Mouse (Mus musculus) liver, embryonic 13.5 days (tissue): ENCODE measurements around the gene Nav2. TPM values are rescaled to one million over a fixed set of nuclear protein-coding genes. Genes with fewer than 3 reads are reported as not detected.

Source experiments
- ATAC-seq: fragments of 200-750 bp; cut with Nextera tagmentation; 2 replicates; pipeline ENCODE4 v1.8.0; 2017; ENCODE audit warnings: low read depth, mild to moderate bottlenecking, moderate number of reproducible peaks, moderate library complexity
- DNase-seq: peaks from one replicate; pipeline ENCODE4 v3.0.0; 2022
- H3K27ac ChIP-seq: fragments of 300-500 bp; sonication (generic); 2 replicates; pipeline ENCODE4 v1.5.1; 2015; ENCODE audit warnings: moderate library complexity, mild to moderate bottlenecking, inconsistent platforms
- H3K27me3 ChIP-seq: fragments of 300-500 bp; sonication (generic); 2 replicates; pipeline ENCODE4 v1.6.1; 2015; ENCODE audit warnings: mild to moderate bottlenecking, inconsistent platforms
- H3K36me3 ChIP-seq: fragments of 300-500 bp; sonication (generic); 2 replicates; pipeline ENCODE4 v1.6.1; 2015; ENCODE audit warnings: mild to moderate bottlenecking, inconsistent platforms
- H3K4me1 ChIP-seq: fragments of 300-500 bp; sonication (generic); replicated peaks from 2 replicates; pipeline ENCODE4 v1.6.1; 2015; ENCODE audit warnings: inconsistent platforms
- H3K4me2 ChIP-seq: fragments of 300-500 bp; sonication (generic); 2 replicates; pipeline ENCODE4 v1.6.1; 2015; ENCODE audit warnings: inconsistent platforms, mild to moderate bottlenecking, moderate library complexity
- H3K4me3 ChIP-seq: fragments of 300-500 bp; sonication (generic); replicated peaks from 2 replicates; pipeline ENCODE4 v1.5.1; 2015; ENCODE audit warnings: mild to moderate bottlenecking, inconsistent platforms
- H3K9ac ChIP-seq: fragments of 300-500 bp; sonication (generic); 2 replicates; pipeline ENCODE4 v1.6.1; 2015; ENCODE audit warnings: mild to moderate bottlenecking, inconsistent platforms
- H3K9me3 ChIP-seq: fragments of 300-500 bp; sonication (generic); replicated peaks from 2 replicates; pipeline ENCODE4 v1.6.1; 2016; ENCODE audit warnings: inconsistent platforms
- WGBS: fragments of 180-500 bp; shearing (Covaris S2); methylation state at CpG from one replicate; pipeline ENCODE4 v1.1.7; 2015; ENCODE audit not compliant: insufficient replicate concordance; 5-methylcytosine and 5-hydroxymethylcytosine counted together
- polyA plus RNA-seq: library from polyadenylated mRNA; unstranded; fragments of >200 nt; fragmentation: Nextera tagmentation; extraction: Ambion mirVana; gene quantifications from 2 replicates; pipeline ENCODE4 v1.2.1, GENCODE M21; 2015

Gene Nav2
- polyA plus RNA-seq, 1 experiment from 2014 or later: 1.8 TPM

DNA sequence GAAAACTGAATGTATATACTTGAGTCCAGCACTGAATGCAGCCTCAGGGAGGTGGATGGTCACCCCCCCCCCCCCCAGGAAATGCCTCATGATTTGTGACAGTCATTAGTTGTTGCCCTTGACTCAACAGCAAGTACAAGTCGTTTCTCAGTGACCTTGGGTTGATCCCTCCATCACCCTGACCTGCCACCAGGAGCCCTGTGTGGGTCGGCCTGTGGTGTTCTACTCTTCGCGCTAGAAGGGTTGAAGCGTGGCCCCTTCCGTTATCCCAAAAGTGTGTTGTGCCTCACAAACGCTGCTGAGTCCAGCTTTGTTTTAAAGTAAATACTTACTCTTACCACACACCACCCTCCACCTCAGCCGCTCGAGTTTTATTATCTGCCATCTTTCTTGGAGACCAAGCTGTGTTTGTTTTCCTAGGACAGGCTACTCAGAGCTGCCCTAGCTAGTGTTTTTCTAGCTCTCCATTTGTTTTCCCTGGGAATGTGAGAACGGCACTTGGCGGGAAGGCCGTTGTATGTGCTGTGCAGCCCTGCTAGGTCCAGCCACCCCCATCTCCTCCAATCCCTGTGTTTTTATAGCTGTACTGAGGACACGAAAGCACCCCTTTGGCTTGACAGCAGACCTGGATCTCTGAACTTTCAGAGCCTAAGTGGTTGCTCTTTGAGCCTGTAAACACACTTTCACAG lies 659.0 kb downstream of the Nav2 start:
- DNase-seq (no peak), ATAC-seq (no peak)
- Histone ChIP-seq H3K4me1 (no peaks in the 10 kb centered on the region), H3K27me3 (no peaks in the 10 kb centered on the region), H3K9ac (no peak overlapping the region), H3K9me3 (no peaks in the 10 kb centered on the region), H3K36me3 (peaks cover 11% of the 10 kb centered on the region; the same call in 1 of the 2 replicates), H3K4me2 (no peak overlapping the region), H3K27ac (no peak overlapping the region), H3K4me3 (no peak overlapping the region)
- WGBS: 70% methylated on average over 13 of the region's 13 CpGs

- no peak for DNase-seq
- H3K27me3 ChIP-seq: no peaks in the 10 kb centered on the region
- WGBS: 78% methylated on average over 7 of the region's 7 CpGs
- H3K27ac ChIP-seq: no peak overlapping the region
- H3K36me3 ChIP-seq: peaks cover 10% of the 10 kb centered on the region; the same call in 1 of the 2 replicates
- H3K4me3 ChIP-seq: no peak overlapping the region
- H3K4me1 ChIP-seq: no peaks in the 10 kb centered on the region
- H3K9me3 ChIP-seq: no peaks in the 10 kb centered on the region
- no peak overlapping the region for H3K4me2 ChIP-seq
- H3K9ac ChIP-seq: no peak overlapping the region
- ATAC-seq: no peak
Measured at GRCm38 (mm10) chr7:49569646-49570045, 661.1 kb downstream of the Nav2 start.

DNA sequence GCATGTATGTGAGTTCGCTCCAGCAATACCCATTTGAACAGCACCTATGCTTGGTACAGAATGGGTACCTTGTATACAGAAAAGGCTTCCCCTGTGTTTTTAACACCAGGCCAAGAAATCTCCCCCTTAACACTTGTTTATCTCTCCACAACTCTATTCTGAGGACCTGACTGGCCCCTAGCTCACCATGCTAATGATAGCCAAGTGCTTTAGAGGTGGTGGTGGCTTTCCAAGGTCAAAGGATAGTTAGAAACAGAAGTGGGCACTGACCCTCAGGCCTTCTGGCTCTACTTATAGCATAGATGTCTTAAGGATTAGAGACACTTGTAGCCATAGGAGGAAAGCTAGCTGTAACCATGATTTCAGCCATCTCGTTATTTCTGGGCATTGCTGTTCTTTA lies 663.1 kb downstream of the Nav2 start:
- Histone ChIP-seq H3K27ac (no peak overlapping the region), H3K27me3 (no peaks in the 10 kb centered on the region), H3K9me3 (no peaks in the 10 kb centered on the region), H3K36me3 (peaks cover 13% of the 10 kb centered on the region), H3K4me1 (no peaks in the 10 kb centered on the region), H3K4me3 (no peak overlapping the region), H3K9ac (no peak overlapping the region), H3K4me2 (no peak overlapping the region)
- no peak for ATAC-seq
- 77% methylated on average over 2 of the region's 2 CpGs for WGBS
- no peak for DNase-seq

- Histone ChIP-seq H3K9me3 (no peaks in the 10 kb centered on the region), H3K4me1 (no peaks in the 10 kb centered on the region), H3K4me2 (no peak overlapping the region), H3K27me3 (no peaks in the 10 kb centered on the region), H3K36me3 (peaks cover 22% of the 10 kb centered on the region), H3K4me3 (no peak overlapping the region), H3K9ac (no peak overlapping the region), H3K27ac (no peak overlapping the region)
- DNase-seq: no peak
- WGBS: 83% methylated on average over 9 of the region's 9 CpGs
- ATAC-seq: no peak
Measured at GRCm38 (mm10) chr7:49575226-49575625, 666.7 kb downstream of the Nav2 start.

DNA sequence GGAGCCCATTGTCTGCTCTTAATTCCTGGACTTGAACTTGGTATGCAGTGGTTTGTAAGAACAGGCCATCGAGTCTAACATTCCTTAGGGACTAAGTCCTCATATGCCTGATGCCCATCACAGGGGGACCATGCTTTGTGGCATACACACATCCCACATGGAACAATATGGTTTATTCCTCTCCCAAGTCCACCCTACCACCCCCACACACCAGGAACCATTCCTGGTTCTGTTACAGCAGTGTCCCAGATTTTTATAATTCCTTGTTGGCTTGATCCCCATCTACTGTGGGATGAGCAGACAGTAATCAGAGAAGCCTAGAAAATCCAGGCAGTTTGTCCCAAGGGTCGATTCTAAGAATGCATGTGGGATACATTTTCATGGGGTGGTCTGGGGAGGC lies 668.6 kb downstream of the Nav2 start:
- no peak for DNase-seq
- H3K9ac ChIP-seq: no peak overlapping the region
- no peaks in the 10 kb centered on the region for H3K9me3 ChIP-seq
- H3K4me1 ChIP-seq: no peaks in the 10 kb centered on the region
- no peak overlapping the region for H3K4me2 ChIP-seq
- H3K27me3 ChIP-seq: no peaks in the 10 kb centered on the region
- H3K36me3 ChIP-seq: peaks cover 24% of the 10 kb centered on the region
- no peak overlapping the region for H3K4me3 ChIP-seq
- WGBS: 39% methylated on average over 2 of the region's 2 CpGs
- no peak overlapping the region for H3K27ac ChIP-seq
- ATAC-seq: no peak

GRCm38 (mm10) chr7:49581951-49582350 lies 673.4 kb downstream of the Nav2 start:
- no peak for ATAC-seq
- WGBS: 68% methylated on average over 2 of the region's 2 CpGs
- DNase-seq: no peak
- H3K4me2 ChIP-seq: no peak overlapping the region
- peaks cover 34% of the 10 kb centered on the region for H3K36me3 ChIP-seq
- H3K27ac ChIP-seq: no peak overlapping the region
- no peaks in the 10 kb centered on the region for H3K9me3 ChIP-seq
- no peak overlapping the region for H3K4me3 ChIP-seq
- H3K4me1 ChIP-seq: no peaks in the 10 kb centered on the region
- H3K27me3 ChIP-seq: no peaks in the 10 kb centered on the region
- no peak overlapping the region for H3K9ac ChIP-seq

- no peak for ATAC-seq
- peaks cover 38% of the 10 kb centered on the region for H3K36me3 ChIP-seq
- H3K4me1 ChIP-seq: no peaks in the 10 kb centered on the region
- no peak overlapping the region for H3K4me3 ChIP-seq
- no peak overlapping the region for H3K9ac ChIP-seq
- H3K4me2 ChIP-seq: no peak overlapping the region
- H3K27me3 ChIP-seq: no peaks in the 10 kb centered on the region
- WGBS: 63% methylated on average over 7 of the region's 7 CpGs
- no peaks in the 10 kb centered on the region for H3K9me3 ChIP-seq
- no peak overlapping the region for H3K27ac ChIP-seq
- DNase-seq: no peak
Measured at GRCm38 (mm10) chr7:49582551-49582950, 674.0 kb downstream of the Nav2 start.

GRCm38 (mm10) chr7:49583176-49583575 lies 674.7 kb downstream of the Nav2 start:
- no peaks in the 10 kb centered on the region for H3K9me3 ChIP-seq
- no peak overlapping the region for H3K27ac ChIP-seq
- H3K4me3 ChIP-seq: no peak overlapping the region
- no peak overlapping the region for H3K4me2 ChIP-seq
- no peak for DNase-seq
- no peak for ATAC-seq
- H3K27me3 ChIP-seq: no peaks in the 10 kb centered on the region
- H3K4me1 ChIP-seq: no peaks in the 10 kb centered on the region
- no peak overlapping the region for H3K9ac ChIP-seq
- WGBS: 69% methylated on average over 6 of the region's 6 CpGs
- H3K36me3 ChIP-seq: peaks cover 44% of the 10 kb centered on the region

- no peaks in the 10 kb centered on the region for H3K4me1 ChIP-seq
- ATAC-seq: no peak
- no peaks in the 10 kb centered on the region for H3K9me3 ChIP-seq
- peaks cover 36% of the 10 kb centered on the region for H3K36me3 ChIP-seq
- no peak overlapping the region for H3K9ac ChIP-seq
- H3K27me3 ChIP-seq: no peaks in the 10 kb centered on the region
- no peak overlapping the region for H3K4me3 ChIP-seq
- no peak for DNase-seq
- no peak overlapping the region for H3K4me2 ChIP-seq
- no peak overlapping the region for H3K27ac ChIP-seq
- WGBS: 74% methylated on average over 5 of the region's 5 CpGs
Measured at GRCm38 (mm10) chr7:49586530-49587120, 678.1 kb downstream of the Nav2 start.

DNA sequence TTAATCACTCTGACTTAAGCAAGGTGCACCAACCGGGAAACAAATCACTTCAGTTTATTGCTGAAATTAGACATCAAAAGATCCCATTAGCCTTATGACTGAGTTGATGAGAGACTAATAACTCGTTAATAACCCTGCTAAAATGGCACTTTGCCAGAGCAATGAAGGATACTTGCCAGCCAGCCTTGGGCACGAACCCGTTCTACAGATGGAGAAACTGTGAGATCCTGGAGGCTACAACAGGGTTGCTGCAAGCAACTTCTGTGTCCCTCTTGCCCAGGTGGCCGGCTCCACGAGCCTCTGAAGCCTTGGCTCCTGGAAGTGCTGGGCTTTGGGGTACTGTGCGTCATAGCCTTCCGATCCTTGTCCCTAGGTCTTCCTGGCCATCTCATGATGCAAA lies 681.1 kb downstream of the Nav2 start:
- Histone ChIP-seq H3K9ac (no peak overlapping the region), H3K4me1 (no peaks in the 10 kb centered on the region), H3K4me3 (no peak overlapping the region), H3K27me3 (no peaks in the 10 kb centered on the region), H3K36me3 (peaks cover 29% of the 10 kb centered on the region), H3K4me2 (no peak overlapping the region), H3K27ac (no peak overlapping the region), H3K9me3 (no peaks in the 10 kb centered on the region)
- DNase-seq (no peak), ATAC-seq (no peak)
- WGBS: 71% methylated on average over 8 of the region's 8 CpGs

DNA sequence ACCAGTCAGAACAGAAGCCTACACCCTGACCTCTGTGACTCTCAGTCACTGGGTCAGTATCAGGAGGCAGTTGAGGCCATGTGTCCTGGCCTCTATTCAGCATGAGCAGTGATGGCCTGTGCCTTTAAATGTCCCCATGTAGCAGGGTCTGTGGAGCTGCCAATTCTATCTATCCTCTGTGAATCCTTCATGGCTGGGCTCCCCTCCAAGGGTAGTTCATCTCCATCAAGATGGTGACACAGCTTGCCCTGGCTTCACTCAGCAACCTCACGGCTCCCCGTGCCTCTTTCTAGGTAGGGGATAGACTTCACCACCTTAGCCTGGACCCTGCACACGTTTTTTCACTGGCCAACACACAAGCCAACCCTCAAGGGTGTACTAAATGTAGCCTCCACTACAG lies 689.3 kb downstream of the Nav2 start:
- 63% methylated on average over 3 of the region's 3 CpGs for WGBS
- Histone ChIP-seq H3K27me3 (no peaks in the 10 kb centered on the region), H3K27ac (no peak overlapping the region), H3K9ac (no peak overlapping the region), H3K36me3 (peaks cover 28% of the 10 kb centered on the region; the same call in 1 of the 2 replicates), H3K4me1 (no peaks in the 10 kb centered on the region), H3K9me3 (no peaks in the 10 kb centered on the region), H3K4me3 (no peak overlapping the region), H3K4me2 (no peak overlapping the region)
- DNase-seq (no peak), ATAC-seq (no peak)

DNA sequence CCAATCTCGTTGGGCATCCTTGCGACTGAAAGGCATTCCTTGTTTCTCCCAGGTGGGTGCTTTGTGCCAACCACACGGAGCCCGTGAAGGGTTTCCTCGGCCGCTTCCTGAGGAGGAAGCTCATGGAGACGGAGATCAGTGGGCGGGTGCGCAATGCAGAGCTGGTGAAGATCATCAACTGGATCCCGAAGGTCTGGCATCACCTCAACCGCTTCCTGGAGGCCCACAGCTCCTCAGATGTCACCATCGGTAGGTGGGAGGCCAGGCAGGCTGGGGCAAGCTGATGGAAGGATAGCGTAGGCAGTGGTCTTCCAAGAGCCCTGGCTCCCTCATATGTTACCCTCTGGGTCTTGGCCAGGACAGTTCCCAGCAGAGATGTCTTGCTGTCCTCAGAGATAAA lies 689.7 kb downstream of the Nav2 start:
- H3K4me3 ChIP-seq: no peak overlapping the region
- ATAC-seq: no peak
- H3K4me1 ChIP-seq: no peaks in the 10 kb centered on the region
- H3K4me2 ChIP-seq: no peak overlapping the region
- WGBS: 73% methylated on average over 13 of the region's 13 CpGs
- peaks cover 28% of the 10 kb centered on the region; the same call in 1 of the 2 replicates for H3K36me3 ChIP-seq
- no peaks in the 10 kb centered on the region for H3K9me3 ChIP-seq
- no peak overlapping the region for H3K27ac ChIP-seq
- H3K9ac ChIP-seq: no peak overlapping the region
- H3K27me3 ChIP-seq: no peaks in the 10 kb centered on the region
- DNase-seq: no peak
